Comparison of ENCODE assay signal across 18 mouse cellular contexts in genomic region chr6:90529461-90530046, GRCm38 (mm10). TPM values are rescaled to one million over a fixed set of nuclear protein-coding genes. Genes with fewer than 3 reads are reported as not detected.
DNase-seq lines count a peak whose midpoint lies in the region; ATAC-seq and TF ChIP-seq lines count a peak whose summit lies in the region.
"Had no signal": no experiment of that assay in that cellular context is flagged by ENCODE, and none has a peak within 500 bp of the region (broad histone marks: within the 10 kb centered on the region; RNA-seq: fewer than 3 reads in every experiment).

No protein-coding gene starts in this region.

- peak; percentile 51; the same call in 1 of the 2 replicates for ATAC-seq in forebrain, embryonic 15.5 days (replicated peaks)
- ATAC-seq in midbrain, postnatal 0 days (ENCODE audit: low FRiP score), result no peak
- ATAC-seq: liver, postnatal 0 days had no signal

- H3K4me3 ChIP-seq in forebrain, embryonic 15.5 days, result no peak overlapping the region
- H3K4me3 ChIP-seq in forebrain, embryonic 10.5 days, result no peak overlapping the region
- no peak overlapping the region for H3K4me3 ChIP-seq in midbrain, postnatal 0 days (ENCODE audit: low read depth, low read length)
- H3K4me3 ChIP-seq: heart, embryonic 10.5 days had no signal

- H3K4me1 ChIP-seq in forebrain, embryonic 15.5 days, result peaks cover 10% of the 10 kb centered on the region; the same call in 1 of the 2 replicates
- H3K4me1 ChIP-seq in forebrain, embryonic 10.5 days, result 0 out of 2 replicates have a peak, but pooled peaks cover 3% of the 10 kb centered on the region
- H3K4me1 ChIP-seq in midbrain, postnatal 0 days (ENCODE audit: insufficient read depth, low read length), result no peaks in the 10 kb centered on the region
- H3K4me1 ChIP-seq: heart, embryonic 10.5 days had no signal

- no peak for DNase-seq in forebrain, embryonic 10.5 days (ENCODE audit: extremely low spot score, low spot score)
- peak; percentile 56 for DNase-seq in lung, postnatal 36 days
- DNase-seq in lung, postnatal 10 days, result no peak
- DNase-seq in brain, adult 2 months (ENCODE audit: low read depth, low spot score), result peak; percentile 57
- DNase-seq in midbrain, postnatal 0 days (ENCODE audit: low spot score), result peak; percentile 36
- DNase-seq in layer of hippocampus, adult 9-10 months (ENCODE audit: low spot score), result no peak
- DNase-seq in heart, adult 8-10 months (ENCODE audit: low spot score), result no peak
- DNase-seq: adrenal gland, postnatal 36 days; B cell, adult 2 months; cerebellum, postnatal 14 days; gastrocnemius, postnatal 25 days; heart, postnatal 10 days; liver; liver, postnatal 0 days; thymus, postnatal 4 days had no signal

- no peaks in the 10 kb centered on the region for H3K9me3 ChIP-seq in forebrain, embryonic 15.5 days
- no peaks in the 10 kb centered on the region for H3K9me3 ChIP-seq in forebrain, embryonic 10.5 days
- H3K9me3 ChIP-seq in midbrain, postnatal 0 days (ENCODE audit: low read length), result no peaks in the 10 kb centered on the region
- H3K9me3 ChIP-seq: heart, embryonic 10.5 days had no signal

- H3K27ac ChIP-seq in forebrain, embryonic 15.5 days (replicated peaks), result peak overlapping the region; percentile 21; the same call in 1 of the 2 replicates
- no peak overlapping the region for H3K27ac ChIP-seq in forebrain, embryonic 10.5 days
- H3K27ac ChIP-seq in midbrain, postnatal 0 days (ENCODE audit: low read depth, low read length), result no peak overlapping the region
- H3K27ac ChIP-seq: heart, embryonic 10.5 days had no signal

- no peak overlapping the region for H3K9ac ChIP-seq in forebrain, embryonic 15.5 days (replicated peaks)
- H3K9ac ChIP-seq in midbrain, postnatal 0 days (replicated peaks; ENCODE audit: low read length, poor library complexity, severe bottlenecking), result no peak overlapping the region
- H3K9ac ChIP-seq: liver, postnatal 0 days had no signal

- no peaks in the 10 kb centered on the region for H3K27me3 ChIP-seq in forebrain, embryonic 15.5 days
- peaks cover 41% of the 10 kb centered on the region; the same call in 1 of the 2 replicates for H3K27me3 ChIP-seq in forebrain, embryonic 10.5 days (ENCODE audit: poor library complexity, severe bottlenecking)
- H3K27me3 ChIP-seq in midbrain, postnatal 0 days (ENCODE audit: insufficient read depth, low read length), result no peaks in the 10 kb centered on the region

- H3K36me3 ChIP-seq in forebrain, embryonic 15.5 days, result no peaks in the 10 kb centered on the region
- H3K36me3 ChIP-seq in forebrain, embryonic 10.5 days (replicated peaks), result no peaks in the 10 kb centered on the region
- H3K36me3 ChIP-seq in midbrain, postnatal 0 days (ENCODE audit: insufficient read depth, low read length), result no peaks in the 10 kb centered on the region
- H3K36me3 ChIP-seq: heart, embryonic 10.5 days had no signal

- H3K4me2 ChIP-seq in forebrain, embryonic 15.5 days (replicated peaks), result no peak overlapping the region
- no peak overlapping the region for H3K4me2 ChIP-seq in midbrain, postnatal 0 days (ENCODE audit: low read depth, low read length, poor library complexity, severe bottlenecking)

- WGBS in forebrain, embryonic 15.5 days, result 15% methylated on average over 2 of the region's 2 CpGs
- 58% methylated on average over 2 of the region's 2 CpGs for WGBS in forebrain, embryonic 10.5 days
- WGBS in midbrain, postnatal 0 days, result 35% methylated on average over 2 of the region's 2 CpGs

- TF ChIP-seq CTCF in midbrain, postnatal 0 days (IDR thresholded peaks at IDR 0.05), result no peak

RNA-seq across cellular contexts. Expression of gene Aldh1l1, which starts 43.3 kb away (rescaled TPM):
- 29.0 and 35.6 TPM in 2 replicates for polyA plus RNA-seq in forebrain, embryonic 15.5 days (2015; fragmentation: Nextera tagmentation; extraction: Ambion mirVana)
- polyA plus RNA-seq in forebrain, embryonic 10.5 days (2016; fragmentation: Nextera tagmentation; extraction: Ambion mirVana), result 1.7 and 2.1 TPM in 2 replicates
- 111 and 125 TPM in 2 replicates for total RNA-seq in midbrain, postnatal 0 days (2014; rRNA removed)
- 83.8 and 101 TPM in 2 replicates for polyA plus RNA-seq in midbrain, postnatal 0 days (2015; fragmentation: Nextera tagmentation; extraction: Ambion mirVana)
- total RNA-seq in heart, adult 8-10 months (2022), result 1 to 10 TPM; 1.8 to 5.1 (median 3.7) TPM
- total RNA-seq: neutrophil, adult 5-6 weeks had no signal

Comparison
In these comparisons a context has a peak if more than half of its experiments do, and no peak if none do; other contexts are left out.
1. DNase-seq: peak in lung, postnatal 36 days (single experiment), brain, adult 2 months (single experiment) and midbrain, postnatal 0 days (single experiment); none in forebrain, embryonic 10.5 days (single experiment), lung, postnatal 10 days (single experiment), layer of hippocampus, adult 9-10 months (single experiment) and heart, adult 8-10 months (single experiment).